Mouse (Mus musculus) urinary bladder, adult 18-20 months (tissue): ENCODE measurements around the gene Eps8.

Experiments
- DNase-seq, 2 experiments: peaks; one replicate each; pipeline ENCODE4 v3.0.0; 2022; ENCODE audit warnings: low spot score in 2 of 2, mixed read lengths in 2 of 2

Gene Eps8

GRCm38 (mm10) chr6:137654776-137655175 lies at the start of gene Eps8:
Eps8 (minus strand) TSS chr6:137654876.
- DNase-seq: no peak

- DNase-seq: no peak
Observed at GRCm38 (mm10) chr6:137703431-137703830, 48.8 kb upstream of the Eps8 start.

GRCm38 (mm10) chr6:137702918-137703317 lies 48.2 kb upstream of the Eps8 start:
- no peak for DNase-seq

GRCm38 (mm10) chr6:137702186-137702585 lies 47.5 kb upstream of the Eps8 start:
- no peak for DNase-seq

GRCm38 (mm10) chr6:137699434-137699833 lies 44.8 kb upstream of the Eps8 start:
- DNase-seq: no peak

- DNase-seq: no peak
Observed at GRCm38 (mm10) chr6:137696445-137697204, 41.9 kb upstream of the Eps8 start.

GRCm38 (mm10) chr6:137695046-137695445 lies 40.4 kb upstream of the Eps8 start:
- no peak for DNase-seq

GRCm38 (mm10) chr6:137694310-137694709 lies 39.6 kb upstream of the Eps8 start:
- no peak for DNase-seq

- no peak for DNase-seq
Observed at GRCm38 (mm10) chr6:137690550-137691119, 36.0 kb upstream of the Eps8 start.

- no peak for DNase-seq
Observed at GRCm38 (mm10) chr6:137688506-137689105, 33.9 kb upstream of the Eps8 start.

GRCm38 (mm10) chr6:137688079-137688478 lies 33.4 kb upstream of the Eps8 start:
- DNase-seq: no peak

GRCm38 (mm10) chr6:137687667-137688066 lies 33.0 kb upstream of the Eps8 start:
- no peak for DNase-seq

- DNase-seq: no peak
Observed at GRCm38 (mm10) chr6:137682629-137683028, 28.0 kb upstream of the Eps8 start.

- no peak for DNase-seq
Observed at GRCm38 (mm10) chr6:137681000-137681399, 26.3 kb upstream of the Eps8 start.

- DNase-seq: no peak
Observed at GRCm38 (mm10) chr6:137676581-137676980, 21.9 kb upstream of the Eps8 start.

GRCm38 (mm10) chr6:137675556-137675955 lies 20.9 kb upstream of the Eps8 start:
- no peak for DNase-seq

- DNase-seq: no peak
Observed at GRCm38 (mm10) chr6:137673301-137673700, 18.6 kb upstream of the Eps8 start.

GRCm38 (mm10) chr6:137671561-137671960 lies 16.9 kb upstream of the Eps8 start:
- DNase-seq: no peak

- DNase-seq: no peak
Observed at GRCm38 (mm10) chr6:137670820-137671219, 16.1 kb upstream of the Eps8 start.

GRCm38 (mm10) chr6:137669876-137670275 lies 15.2 kb upstream of the Eps8 start:
- no peak for DNase-seq

- DNase-seq: no peak
Observed at GRCm38 (mm10) chr6:137669433-137669832, 14.8 kb upstream of the Eps8 start.

- no peak for DNase-seq
Observed at GRCm38 (mm10) chr6:137668331-137668730, 13.7 kb upstream of the Eps8 start.

- no peak for DNase-seq
Observed at GRCm38 (mm10) chr6:137667665-137668064, 13.0 kb upstream of the Eps8 start.
